Mouse (Mus musculus) hindbrain, embryonic 16.5 days (tissue): ENCODE measurements around the gene P4ha1. TPM values are rescaled to one million over a fixed set of nuclear protein-coding genes. Genes with fewer than 3 reads are reported as not detected.

ENCODE experiments used
- ATAC-seq: fragments of 200-750 bp; cut with Nextera tagmentation; 2 replicates; pipeline ENCODE4 v1.8.0; 2017; ENCODE audit warnings: moderate TSS enrichment, moderate library complexity
- H3K27ac ChIP-seq: fragments of 300-500 bp; sonication (generic); 2 replicates; pipeline ENCODE4 v1.5.1; 2014; ENCODE audit warnings: low read depth, mild to moderate bottlenecking, control low read depth, low read length, moderate library complexity
- H3K27me3 ChIP-seq: fragments of 300-500 bp; sonication (generic); replicated peaks from 2 replicates; pipeline ENCODE4 v1.6.1; 2014; ENCODE audit warnings: low read length; ENCODE audit not compliant: control insufficient read depth, insufficient read depth
- H3K36me3 ChIP-seq: fragments of 300-500 bp; sonication (generic); 2 replicates; pipeline ENCODE4 v1.6.1; 2014; ENCODE audit warnings: mild to moderate bottlenecking, low read length, moderate library complexity, mixed read lengths; ENCODE audit not compliant: control insufficient read depth, insufficient read depth
- H3K4me1 ChIP-seq: fragments of 300-500 bp; sonication (generic); 2 replicates; pipeline ENCODE4 v1.6.1; 2014; ENCODE audit warnings: low read depth, low read length; ENCODE audit not compliant: control insufficient read depth, insufficient read depth
- H3K4me2 ChIP-seq: fragments of 300-500 bp; sonication (generic); 2 replicates; pipeline ENCODE4 v1.6.1; 2014; ENCODE audit warnings: mild to moderate bottlenecking, low read length, control low read depth, moderate library complexity
- H3K4me3 ChIP-seq: fragments of 300-500 bp; sonication (generic); 2 replicates; pipeline ENCODE4 v1.5.1; 2014; ENCODE audit warnings: mild to moderate bottlenecking, low read length, control low read depth, moderate library complexity
- H3K9ac ChIP-seq: fragments of 300-500 bp; sonication (generic); 2 replicates; pipeline ENCODE4 v1.6.1; 2014; ENCODE audit warnings: low read depth, mild to moderate bottlenecking, control low read depth, low read length, moderate library complexity
- H3K9me3 ChIP-seq: fragments of 300-500 bp; sonication (generic); 2 replicates; pipeline ENCODE4 v1.6.1; 2014; ENCODE audit warnings: mild to moderate bottlenecking, low read length, moderate library complexity; ENCODE audit not compliant: control insufficient read depth
- WGBS: fragments of 180-500 bp; shearing (Covaris S2); extraction: QIAGEN DNeasy Blood & Tissue Kit; methylation state at CpG from one replicate; pipeline ENCODE4 v1.1.7; 2014; 5-methylcytosine and 5-hydroxymethylcytosine counted together
- polyA plus RNA-seq: library from polyadenylated mRNA; unstranded; fragments of >200 nt; fragmentation: Nextera tagmentation; extraction: Ambion mirVana; gene quantifications from 2 replicates; pipeline ENCODE4 v1.2.1, GENCODE M21; 2015

Gene P4ha1
- polyA plus RNA-seq, 1 experiment from 2014 or later: 31.4 TPM

GRCm38 (mm10) chr10:59355020-59355419, 31.9 kb downstream of the P4ha1 start:
- no peak overlapping the region for H3K27ac ChIP-seq
- ATAC-seq: no peak
- H3K9me3 ChIP-seq: no peaks in the 10 kb centered on the region
- H3K9ac ChIP-seq: no peak overlapping the region
- no peak overlapping the region for H3K4me3 ChIP-seq
- H3K4me2 ChIP-seq: no peak overlapping the region
- WGBS: 77% methylated on average over 8 of the region's 8 CpGs
- H3K36me3 ChIP-seq: peaks cover 28% of the 10 kb centered on the region
- no peaks in the 10 kb centered on the region for H3K4me1 ChIP-seq
- H3K27me3 ChIP-seq: no peaks in the 10 kb centered on the region

GRCm38 (mm10) chr10:59358744-59359143, 35.6 kb downstream of the P4ha1 start:
- H3K9me3 ChIP-seq: no peaks in the 10 kb centered on the region
- no peak overlapping the region for H3K4me3 ChIP-seq
- H3K27ac ChIP-seq: no peak overlapping the region
- H3K4me2 ChIP-seq: no peak overlapping the region
- no peak overlapping the region for H3K9ac ChIP-seq
- peaks cover 23% of the 10 kb centered on the region for H3K36me3 ChIP-seq
- no peaks in the 10 kb centered on the region for H3K27me3 ChIP-seq
- no peak for ATAC-seq
- H3K4me1 ChIP-seq: no peaks in the 10 kb centered on the region
- WGBS: 74% methylated on average over 4 of the region's 4 CpGs

GRCm38 (mm10) chr10:59363208-59363607, 40.1 kb downstream of the P4ha1 start:
- Histone ChIP-seq H3K36me3 (peaks cover 27% of the 10 kb centered on the region), H3K9me3 (no peaks in the 10 kb centered on the region), H3K9ac (no peak overlapping the region), H3K4me3 (no peak overlapping the region), H3K4me1 (no peaks in the 10 kb centered on the region), H3K27ac (no peak overlapping the region), H3K27me3 (no peaks in the 10 kb centered on the region), H3K4me2 (no peak overlapping the region)
- WGBS: 93% methylated on average over 2 of the region's 2 CpGs
- no peak for ATAC-seq

- H3K27me3 ChIP-seq: no peaks in the 10 kb centered on the region
- no peaks in the 10 kb centered on the region for H3K4me1 ChIP-seq
- ATAC-seq: no peak
- H3K9ac ChIP-seq: no peak overlapping the region
- no peak overlapping the region for H3K27ac ChIP-seq
- H3K9me3 ChIP-seq: no peaks in the 10 kb centered on the region
- H3K36me3 ChIP-seq: peaks cover 33% of the 10 kb centered on the region
- 90% methylated on average over 3 of the region's 3 CpGs for WGBS
- H3K4me3 ChIP-seq: no peak overlapping the region
- H3K4me2 ChIP-seq: no peak overlapping the region
These were observed 41.5 kb downstream of the P4ha1 start for GRCm38 (mm10) chr10:59364551-59364950.

GRCm38 (mm10) chr10:59365804-59366589, 42.9 kb downstream of the P4ha1 start:
- ATAC-seq: no peak
- H3K4me3 ChIP-seq: no peak overlapping the region
- H3K9ac ChIP-seq: no peak overlapping the region
- H3K27me3 ChIP-seq: no peaks in the 10 kb centered on the region
- H3K27ac ChIP-seq: no peak overlapping the region
- 79% methylated on average over 5 of the region's 5 CpGs for WGBS
- H3K36me3 ChIP-seq: peaks cover 37% of the 10 kb centered on the region
- no peaks in the 10 kb centered on the region for H3K9me3 ChIP-seq
- H3K4me1 ChIP-seq: no peaks in the 10 kb centered on the region
- no peak overlapping the region for H3K4me2 ChIP-seq

- 94% methylated on average over 4 of the region's 4 CpGs for WGBS
- ATAC-seq: no peak
These were observed 43.6 kb downstream of the P4ha1 start for GRCm38 (mm10) chr10:59366746-59367145.

GRCm38 (mm10) chr10:59367206-59367605, 44.1 kb downstream of the P4ha1 start:
- 96% methylated on average over 4 of the region's 4 CpGs for whole genome bisulfite sequencing
- Histone ChIP-seq H3K4me2 (no peak overlapping the region), H3K4me1 (no peaks in the 10 kb centered on the region), H3K9ac (no peak overlapping the region), H3K4me3 (no peak overlapping the region), H3K27ac (no peak overlapping the region), H3K27me3 (no peaks in the 10 kb centered on the region), H3K9me3 (no peaks in the 10 kb centered on the region), H3K36me3 (peaks cover 37% of the 10 kb centered on the region)
- ATAC-seq: no peak

More at GRCm38 (mm10) chr10:59366746-59367145, 43.6 kb downstream of the P4ha1 start:
- H3K9ac ChIP-seq: no peak overlapping the region
- no peak overlapping the region for H3K27ac ChIP-seq
- H3K4me3 ChIP-seq: no peak overlapping the region
- H3K9me3 ChIP-seq: no peaks in the 10 kb centered on the region
- no peak overlapping the region for H3K4me2 ChIP-seq
- no peaks in the 10 kb centered on the region for H3K4me1 ChIP-seq
- no peaks in the 10 kb centered on the region for H3K27me3 ChIP-seq
- peaks cover 38% of the 10 kb centered on the region for H3K36me3 ChIP-seq

- H3K27me3 ChIP-seq: no peaks in the 10 kb centered on the region
- H3K4me3 ChIP-seq: no peak overlapping the region
- no peak overlapping the region for H3K9ac ChIP-seq
- H3K4me1 ChIP-seq: no peaks in the 10 kb centered on the region
- no peak overlapping the region for H3K4me2 ChIP-seq
- no peak for ATAC-seq
- peaks cover 32% of the 10 kb centered on the region for H3K36me3 ChIP-seq
- 85% methylated on average over 8 of the region's 8 CpGs for WGBS
- H3K27ac ChIP-seq: no peak overlapping the region
- no peaks in the 10 kb centered on the region for H3K9me3 ChIP-seq
These were observed 45.6 kb downstream of the P4ha1 start for GRCm38 (mm10) chr10:59368729-59369128.

GRCm38 (mm10) chr10:59369426-59369825, 46.3 kb downstream of the P4ha1 start:
- 92% methylated on average over 9 of the region's 9 CpGs for WGBS
- Histone ChIP-seq H3K36me3 (peaks cover 33% of the 10 kb centered on the region), H3K4me1 (no peaks in the 10 kb centered on the region), H3K27me3 (no peaks in the 10 kb centered on the region), H3K4me2 (no peak overlapping the region), H3K9me3 (no peaks in the 10 kb centered on the region), H3K9ac (no peak overlapping the region), H3K27ac (no peak overlapping the region), H3K4me3 (no peak overlapping the region)
- no peak for ATAC-seq
